Mouse (Mus musculus): Measurements from ENCODE around the gene Mrps27. TPM values are rescaled to one million over a fixed set of nuclear protein-coding genes. Genes with fewer than 3 reads are reported as not detected.

Gene Mrps27
- total RNA-seq, 1 experiment from 2014 or later: 5.2 TPM

- no peak for ATAC-seq (ENCODE audit: extremely low read depth, insufficient number of reproducible peaks, low FRiP score, poor library complexity, severe bottlenecking)
These were observed 69.1 kb downstream of the Mrps27 start for GRCm38 (mm10) chr13:99413481-99414351.

GRCm38 (mm10) chr13:99414352-99414742 lies 69.8 kb downstream of the Mrps27 start:
- ATAC-seq (ENCODE audit: extremely low read depth, insufficient number of reproducible peaks, low FRiP score, poor library complexity, severe bottlenecking): no peak

GRCm38 (mm10) chr13:99416601-99417000 lies 72.0 kb downstream of the Mrps27 start:
- no peak for ATAC-seq (ENCODE audit: extremely low read depth, insufficient number of reproducible peaks, low FRiP score, poor library complexity, severe bottlenecking)

- ATAC-seq (ENCODE audit: extremely low read depth, insufficient number of reproducible peaks, low FRiP score, poor library complexity, severe bottlenecking): no peak
These were observed 79.0 kb downstream of the Mrps27 start for GRCm38 (mm10) chr13:99423581-99423980.

- peak; percentile 27; the same call in 1 of the 2 replicates for ATAC-seq (ENCODE audit: extremely low read depth, insufficient number of reproducible peaks, low FRiP score, poor library complexity, severe bottlenecking)
These were observed 88.8 kb downstream of the Mrps27 start for GRCm38 (mm10) chr13:99433068-99434008.

GRCm38 (mm10) chr13:99434494-99434893 lies 89.9 kb downstream of the Mrps27 start:
- ATAC-seq (ENCODE audit: extremely low read depth, insufficient number of reproducible peaks, low FRiP score, poor library complexity, severe bottlenecking): no peak

GRCm38 (mm10) chr13:99437051-99437450 lies 92.5 kb downstream of the Mrps27 start:
- ATAC-seq (ENCODE audit: extremely low read depth, insufficient number of reproducible peaks, low FRiP score, poor library complexity, severe bottlenecking): no peak

- no peak for ATAC-seq (ENCODE audit: extremely low read depth, insufficient number of reproducible peaks, low FRiP score, poor library complexity, severe bottlenecking)
These were observed 94.8 kb downstream of the Mrps27 start for GRCm38 (mm10) chr13:99439357-99439756.

- no peak for ATAC-seq (ENCODE audit: extremely low read depth, insufficient number of reproducible peaks, low FRiP score, poor library complexity, severe bottlenecking)
These were observed 95.6 kb downstream of the Mrps27 start for GRCm38 (mm10) chr13:99440228-99440627.

- no peak for ATAC-seq (ENCODE audit: extremely low read depth, insufficient number of reproducible peaks, low FRiP score, poor library complexity, severe bottlenecking)
These were observed 97.3 kb downstream of the Mrps27 start for GRCm38 (mm10) chr13:99441700-99442433.

- no peak for ATAC-seq (ENCODE audit: extremely low read depth, insufficient number of reproducible peaks, low FRiP score, poor library complexity, severe bottlenecking)
These were observed 98.1 kb downstream of the Mrps27 start for GRCm38 (mm10) chr13:99442434-99443249.

- ATAC-seq (ENCODE audit: extremely low read depth, insufficient number of reproducible peaks, low FRiP score, poor library complexity, severe bottlenecking): no peak
These were observed 99.0 kb downstream of the Mrps27 start for GRCm38 (mm10) chr13:99443484-99444175.

GRCm38 (mm10) chr13:99444431-99444871 lies 99.9 kb downstream of the Mrps27 start:
- no peak for ATAC-seq (ENCODE audit: extremely low read depth, insufficient number of reproducible peaks, low FRiP score, poor library complexity, severe bottlenecking)

GRCm38 (mm10) chr13:99444880-99445279 lies 100.3 kb downstream of the Mrps27 start:
- ATAC-seq (ENCODE audit: extremely low read depth, insufficient number of reproducible peaks, low FRiP score, poor library complexity, severe bottlenecking): no peak

GRCm38 (mm10) chr13:99447002-99447401 lies 102.4 kb downstream of the Mrps27 start:
- no peak for ATAC-seq (ENCODE audit: extremely low read depth, insufficient number of reproducible peaks, low FRiP score, poor library complexity, severe bottlenecking)

- ATAC-seq (ENCODE audit: extremely low read depth, insufficient number of reproducible peaks, low FRiP score, poor library complexity, severe bottlenecking): no peak
These were observed 103.0 kb downstream of the Mrps27 start for GRCm38 (mm10) chr13:99447403-99448199.

- ATAC-seq (ENCODE audit: extremely low read depth, insufficient number of reproducible peaks, low FRiP score, poor library complexity, severe bottlenecking): no peak
These were observed 103.7 kb downstream of the Mrps27 start for GRCm38 (mm10) chr13:99448278-99448677.
